Mouse (Mus musculus) heart, adult 9 months (tissue): Measurements from ENCODE around the gene Dennd2a.

ENCODE experiments used
- DNase-seq, 2 experiments: peaks; one replicate each; pipeline ENCODE4 v3.0.0; 2022; ENCODE audit warnings: low spot score in 2 of 2

Dennd2a gene

DNA sequence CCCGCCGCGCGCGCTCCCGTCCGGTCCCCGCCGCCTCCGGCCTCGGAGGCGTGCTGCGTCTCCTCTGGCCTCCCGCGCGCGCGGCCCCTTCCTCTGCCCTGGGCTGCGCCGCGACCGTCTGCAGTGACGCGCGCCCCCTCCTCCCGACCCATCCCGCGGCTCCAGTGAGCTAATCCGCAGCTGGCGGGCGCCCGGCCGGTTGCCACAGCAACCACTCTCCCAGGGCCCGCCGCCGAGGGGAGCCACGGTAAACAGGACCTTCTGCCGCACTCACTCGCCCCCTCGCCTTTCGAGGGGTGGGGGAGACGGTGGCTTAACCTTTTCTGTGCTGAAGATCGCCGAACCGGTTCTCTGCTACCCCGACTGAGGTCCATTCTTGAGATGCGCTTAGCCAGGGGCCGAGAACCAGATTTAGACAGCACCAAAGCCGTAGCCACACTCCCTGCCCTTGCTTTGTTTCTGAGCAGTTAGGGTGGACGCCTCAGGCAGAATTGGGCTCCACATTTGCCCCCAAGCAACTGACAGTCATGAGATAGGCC is at the start of gene Dennd2a:
Gene Dennd2a, minus strand, starts transcription at position 145 of the 539 bp plus-strand sequence.
- DNase-seq, result peak; percentile 78 to 83

DNA sequence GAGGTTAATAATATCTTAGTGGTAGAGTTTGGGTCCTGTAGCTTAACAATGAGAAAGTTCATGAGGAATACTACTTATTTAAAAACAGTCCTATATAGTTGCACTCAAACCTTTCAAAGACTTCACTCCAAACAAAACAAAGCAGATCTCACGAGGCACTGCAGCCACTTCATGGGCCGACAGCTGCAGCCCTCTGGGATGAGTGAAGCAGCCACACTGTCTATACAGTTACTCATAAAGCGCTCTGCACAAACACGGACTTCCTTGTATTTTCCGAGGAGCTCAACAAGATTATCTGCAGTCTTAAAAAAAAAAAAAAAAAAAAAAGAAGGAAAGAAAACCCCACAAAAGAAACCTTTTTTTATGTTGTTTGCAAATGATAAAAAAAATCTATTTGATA is 49.7 kb upstream of the Dennd2a start:
- no peak for DNase-seq

DNA sequence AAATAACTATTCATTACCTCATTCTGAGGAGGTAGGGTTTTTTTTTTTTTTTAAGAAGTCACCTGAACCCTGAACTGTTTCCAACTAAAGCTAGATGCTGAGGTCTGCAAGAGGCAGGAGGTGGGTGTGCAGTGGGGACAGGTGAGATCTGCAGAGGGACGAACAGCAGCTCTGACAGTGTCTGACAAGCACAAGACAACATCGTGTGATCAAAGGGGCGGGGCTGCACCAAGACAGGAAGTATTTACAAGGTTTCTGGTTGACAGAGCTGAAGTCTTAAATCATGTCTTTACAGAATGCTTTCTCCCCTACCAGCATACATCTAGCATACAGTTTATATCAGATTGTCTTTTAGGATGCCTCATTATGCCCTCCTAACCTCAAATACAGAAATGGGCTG is 49.2 kb upstream of the Dennd2a start:
- no peak for DNase-seq

DNA sequence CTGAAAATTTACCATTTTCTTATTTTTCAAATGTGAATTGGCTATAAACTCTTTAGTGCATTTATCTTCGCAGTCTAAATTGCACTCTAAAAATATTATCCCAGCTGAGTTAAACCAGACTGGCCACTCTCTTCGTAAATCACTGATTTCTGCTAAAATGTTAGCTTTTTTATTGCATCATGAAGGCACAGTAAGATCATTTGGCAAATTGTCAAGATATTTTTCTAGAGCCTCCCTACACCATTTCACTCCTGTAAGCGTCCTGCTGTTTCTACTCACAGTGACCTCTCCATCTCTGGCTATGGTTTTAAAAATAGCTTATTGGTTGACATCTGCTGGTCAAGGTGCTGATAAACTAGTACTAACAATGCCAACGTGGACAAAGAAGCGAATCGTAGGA is 48.4 kb upstream of the Dennd2a start:
- no peak for DNase-seq

DNA sequence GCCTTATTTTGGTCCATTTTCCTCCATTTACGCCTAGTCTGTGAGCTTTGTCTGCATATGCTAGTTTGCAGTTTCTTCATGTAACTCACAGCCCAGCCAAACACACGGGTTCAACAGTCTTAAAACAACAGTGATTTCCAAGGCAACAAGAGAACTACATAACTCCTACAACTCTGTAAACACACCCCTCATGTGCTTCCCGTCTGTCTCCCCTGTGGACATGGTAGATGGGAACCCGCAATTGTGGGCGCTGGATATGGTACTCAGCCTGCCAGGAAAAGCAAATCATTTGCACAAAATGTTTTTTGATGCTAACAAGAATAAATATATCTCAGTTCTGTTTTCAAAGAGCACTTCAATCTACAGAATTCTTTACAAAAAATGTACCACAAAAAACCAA is 46.9 kb upstream of the Dennd2a start:
- DNase-seq, result no peak

DNA sequence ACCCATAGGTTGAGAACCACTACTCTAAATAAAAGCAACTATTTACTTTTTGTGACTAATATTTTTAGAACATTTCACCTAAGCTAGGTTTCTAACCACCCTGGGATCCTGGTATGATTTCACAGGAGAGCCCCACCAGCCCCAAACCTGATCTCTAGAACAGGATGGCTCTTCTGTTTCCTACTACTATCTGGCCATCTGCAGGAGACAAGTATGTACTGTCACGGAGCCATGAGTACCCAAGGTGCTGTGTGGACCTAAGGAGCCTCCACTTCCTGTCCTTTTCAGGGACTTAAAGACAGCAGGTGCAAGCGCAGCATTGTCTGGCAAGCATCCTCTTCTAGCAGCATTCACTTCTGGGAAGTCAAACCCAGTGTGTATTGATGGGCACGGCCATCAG is 44.2 kb upstream of the Dennd2a start:
- DNase-seq, result no peak

DNA sequence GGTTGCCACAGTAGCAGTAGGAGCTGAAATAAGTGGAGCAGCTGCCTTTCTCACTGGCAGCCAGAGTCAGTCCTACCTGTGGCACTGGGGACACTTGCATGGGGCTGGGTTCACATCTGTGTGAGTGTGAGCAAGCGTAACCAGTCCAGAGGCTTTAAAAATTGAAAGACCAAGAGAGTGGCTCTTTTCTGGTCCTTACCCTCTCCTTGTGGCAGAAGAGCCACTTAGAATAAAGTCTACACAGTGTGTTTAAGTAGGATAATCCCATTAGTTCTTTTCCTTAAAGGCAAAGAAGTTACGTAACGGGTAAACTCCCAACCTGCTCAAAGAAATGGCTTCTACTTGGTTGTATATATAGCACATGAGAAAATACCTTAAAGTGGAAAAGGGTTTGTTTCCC is 43.2 kb upstream of the Dennd2a start:
- DNase-seq, result no peak

DNA sequence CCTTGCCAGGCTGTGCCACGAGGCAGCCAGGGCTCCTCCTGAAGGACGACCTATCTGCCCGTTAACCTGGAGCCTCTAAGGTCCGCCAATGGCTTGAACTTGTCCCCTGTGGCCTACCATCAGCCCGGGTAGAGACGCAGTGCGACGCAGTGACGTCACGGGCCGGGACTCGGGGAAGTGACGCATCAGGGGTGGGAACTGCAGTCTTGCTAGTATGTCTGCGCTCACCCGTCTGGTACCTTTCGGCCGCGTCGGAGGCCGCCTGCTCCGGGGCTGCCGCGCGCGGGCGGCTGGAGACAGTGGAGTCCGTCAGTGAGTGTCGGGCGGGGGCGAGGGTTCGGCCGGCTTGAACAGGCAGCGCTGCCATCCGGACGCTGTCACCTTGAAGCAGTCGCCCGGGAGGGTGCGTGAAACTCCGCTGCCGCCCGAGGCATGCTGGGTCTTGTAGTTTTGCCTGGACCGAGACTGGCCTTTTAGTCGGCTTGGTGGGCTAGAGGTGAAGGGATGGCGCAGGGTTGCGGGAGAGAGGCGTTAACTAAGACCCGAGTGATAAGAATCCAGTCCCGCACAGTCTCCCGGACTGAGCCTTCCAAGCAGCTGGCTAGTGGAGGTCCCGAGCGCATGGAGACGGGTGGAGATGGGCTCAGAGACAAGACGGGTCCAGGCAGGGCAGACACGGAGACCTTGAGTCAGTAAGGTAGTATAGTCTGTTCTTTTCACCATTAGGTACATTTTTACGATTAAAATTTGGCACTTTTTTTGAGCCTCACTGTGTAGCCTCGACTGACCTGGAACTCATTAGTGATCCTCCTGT is 34.9 kb upstream of the Dennd2a start, which contains the start of gene Ndufb2:
Gene Ndufb2, plus strand, starts transcription at position 174 of the 814 bp plus-strand sequence.
- peak; percentile 94 to 95 for DNase-seq

DNA sequence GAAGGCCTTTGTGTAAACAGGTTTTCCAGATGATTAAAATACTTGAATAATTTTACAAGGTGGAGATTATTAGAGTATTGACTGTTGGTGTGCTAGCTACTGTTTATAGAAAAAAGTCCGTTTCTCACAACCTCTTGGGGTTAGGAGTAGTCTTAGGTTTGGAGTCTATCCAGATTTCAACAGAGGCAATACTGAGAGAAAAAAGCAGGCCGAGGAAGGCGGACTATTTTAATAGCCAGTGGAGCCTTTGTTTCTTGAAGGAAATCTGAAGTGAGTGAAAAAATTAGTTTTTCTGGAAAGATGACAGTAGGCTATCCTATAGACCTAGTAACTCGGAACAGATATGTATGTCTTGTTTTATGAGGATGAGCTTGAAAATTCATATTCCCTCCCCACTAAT is 33.8 kb upstream of the Dennd2a start:
- no peak for DNase-seq

DNA sequence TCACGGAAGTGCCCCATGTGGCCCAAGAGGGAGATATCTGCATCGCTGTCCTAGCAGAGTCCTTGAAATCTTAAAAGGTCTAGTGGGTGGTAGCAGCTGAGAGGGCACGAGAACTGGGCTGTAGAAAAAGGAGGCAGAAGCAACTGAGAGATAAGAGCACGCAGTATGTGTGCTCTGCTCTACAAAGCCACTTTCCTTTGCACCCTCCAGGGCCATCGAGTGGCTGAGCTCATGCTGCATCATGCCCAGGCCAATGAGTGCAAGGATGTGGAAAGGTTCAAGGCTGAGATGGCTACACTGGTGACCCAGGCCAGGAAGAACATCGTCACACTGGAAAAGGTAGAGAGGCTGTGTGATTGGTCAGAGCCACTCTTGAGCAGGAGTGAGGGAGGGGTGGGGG is 27.9 kb upstream of the Dennd2a start, which contains the start of gene Gm42420:
Gene Gm42420, plus strand, starts transcription at position 237 of the 400 bp plus-strand sequence.
- DNase-seq, result no peak

DNA sequence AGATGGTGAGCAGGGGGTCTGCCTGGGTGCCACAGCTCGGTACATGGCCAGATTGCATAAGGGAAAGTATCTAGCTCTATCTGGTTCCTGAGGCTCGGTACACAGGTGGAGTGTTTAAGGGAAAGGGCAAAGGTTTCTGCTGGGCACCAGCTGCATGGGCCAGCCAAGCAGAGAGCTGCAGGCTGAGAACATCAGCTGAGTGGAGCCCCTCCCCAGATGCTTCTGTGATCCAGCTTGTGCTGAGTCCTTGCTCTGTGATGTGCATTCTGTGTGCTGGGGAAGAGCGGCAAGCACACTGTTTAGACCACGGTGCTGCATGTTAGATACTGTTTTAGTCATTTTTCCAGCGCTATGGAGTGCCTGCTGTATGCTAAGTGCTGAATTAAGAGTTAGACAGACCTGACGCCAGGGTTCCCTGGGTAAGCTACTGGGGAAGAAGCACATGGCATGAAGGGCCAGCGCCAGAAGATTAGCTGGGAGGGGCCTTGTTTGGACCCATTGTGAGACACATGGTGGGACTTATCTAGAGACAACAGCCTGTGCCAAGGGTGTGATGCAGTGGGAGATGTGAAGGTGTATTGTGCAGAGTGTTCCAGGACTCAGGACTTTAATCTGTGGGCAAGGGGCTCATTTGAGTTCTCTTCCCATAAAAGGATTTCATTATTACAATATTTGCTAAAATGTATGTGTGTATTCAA is 23.6 kb upstream of the Dennd2a start:
- DNase-seq, result no peak

DNA sequence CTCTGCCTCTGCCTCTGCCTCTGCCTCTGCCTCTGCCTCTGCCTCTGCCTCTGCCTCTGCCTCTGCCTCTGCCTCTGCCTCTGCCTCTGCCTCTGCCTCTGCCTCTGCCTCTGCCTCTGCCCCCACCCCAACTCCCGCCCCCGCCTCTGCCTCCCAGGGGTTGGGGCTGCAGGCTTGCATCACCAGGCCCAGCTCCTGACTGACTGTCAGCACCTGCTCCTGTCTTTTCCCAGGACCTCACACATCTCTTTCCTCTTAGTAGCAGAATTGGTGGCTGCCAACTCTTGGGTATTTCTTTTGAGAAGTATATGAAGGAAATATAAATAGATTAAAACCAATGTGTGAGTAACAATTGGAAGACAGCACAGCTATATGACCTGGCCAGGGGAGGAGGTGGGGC is 22.9 kb upstream of the Dennd2a start:
- no peak for DNase-seq

DNA sequence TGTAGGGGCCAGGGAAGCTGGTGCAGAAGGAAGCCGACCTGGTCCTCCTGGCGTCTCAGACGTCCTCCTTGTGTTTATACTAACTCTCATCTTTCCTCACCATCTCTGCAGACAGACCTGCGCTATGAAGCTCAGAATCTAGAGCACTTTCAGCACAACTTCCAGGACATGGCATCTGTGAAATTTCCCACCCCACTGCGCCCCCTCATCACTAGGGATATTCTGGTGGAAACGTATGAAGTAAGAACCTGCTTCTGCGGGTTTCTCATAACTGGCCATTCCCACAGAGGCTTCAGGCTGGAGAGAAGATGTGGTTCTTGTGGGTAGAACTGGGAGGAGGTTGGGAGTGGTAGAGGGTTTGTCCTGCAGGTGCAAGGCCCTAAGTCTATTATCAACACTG is 21.9 kb upstream of the Dennd2a start:
- no peak for DNase-seq

DNA sequence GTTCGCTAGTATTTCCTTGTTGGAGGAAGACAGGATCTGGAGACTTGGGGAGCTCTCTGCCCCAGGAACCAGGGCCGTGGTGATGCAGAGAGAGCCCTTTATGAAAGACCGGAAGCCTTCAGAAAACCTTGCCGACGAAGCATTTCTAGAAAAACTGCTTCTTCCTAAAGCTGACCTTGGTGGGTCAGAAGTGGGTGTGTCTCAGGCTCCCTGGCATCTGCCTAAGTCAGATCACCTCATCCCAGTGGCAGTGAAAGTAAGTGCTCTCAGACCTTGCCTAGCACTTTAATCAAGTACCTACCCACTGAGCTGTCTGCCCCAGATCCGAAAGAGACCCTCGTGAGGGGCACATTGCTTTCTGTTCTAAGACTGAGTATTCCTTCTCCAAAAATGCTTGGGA is 17.3 kb upstream of the Dennd2a start:
- no peak for DNase-seq

DNA sequence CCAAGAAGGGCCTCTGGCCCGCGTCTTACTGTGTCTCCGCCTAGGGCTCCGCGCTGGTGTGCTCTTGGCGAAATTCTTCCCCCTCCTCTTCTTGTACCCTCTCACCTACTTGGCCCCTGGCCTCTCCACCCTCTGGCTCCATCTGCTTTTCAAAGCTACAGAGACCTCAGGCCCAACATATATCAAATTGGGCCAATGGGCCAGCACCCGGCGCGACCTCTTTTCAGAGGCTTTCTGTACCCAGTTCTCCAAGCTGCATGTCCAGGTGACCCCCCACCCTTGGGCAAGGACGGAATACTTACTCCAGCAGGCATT is 16.8 kb upstream of the Dennd2a start:
- peak in 1 of 2 experiments; percentile 42 for DNase-seq

DNA sequence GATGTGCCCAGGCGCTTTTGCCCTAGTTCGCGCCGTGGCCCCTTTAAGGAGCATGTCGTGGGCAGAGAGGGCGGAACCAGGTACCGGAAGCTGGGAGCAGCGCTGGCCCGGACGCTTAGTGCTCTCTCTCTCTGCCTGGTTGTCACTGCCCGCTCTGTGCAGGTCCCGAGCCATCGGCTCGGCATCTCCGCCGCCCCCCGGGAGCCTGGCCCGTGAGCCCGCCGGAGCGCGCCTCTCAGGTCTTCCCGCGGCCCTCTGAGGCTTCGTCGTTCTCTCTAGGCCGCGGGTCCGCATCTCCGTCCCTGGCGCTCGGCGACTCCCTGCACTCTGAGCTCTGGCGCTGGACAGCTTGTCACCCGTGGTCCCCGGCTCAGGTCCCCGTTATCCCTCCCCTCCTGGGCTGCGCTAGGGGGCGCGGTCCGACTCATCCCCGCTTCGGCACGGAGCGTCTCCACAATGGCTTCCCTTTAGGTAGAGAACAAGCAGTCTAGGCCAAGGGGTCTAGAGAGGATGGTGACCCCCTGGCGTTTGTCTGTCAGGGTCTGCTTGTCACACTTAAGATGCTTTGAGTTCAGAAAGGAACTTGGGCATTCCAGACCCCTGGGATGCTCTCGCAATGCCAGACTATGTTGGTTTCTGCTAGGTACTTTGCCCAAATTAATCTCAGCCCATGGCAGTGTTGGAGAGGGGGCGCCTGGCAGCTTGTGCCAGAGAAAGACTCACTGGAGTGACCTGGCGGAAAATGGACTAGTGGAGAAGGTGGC is 16.3 kb upstream of the Dennd2a start, which contains the start of gene Adck2:
Gene Adck2, plus strand, starts transcription at position 83 of the 764 bp plus-strand sequence.
- DNase-seq, result peak; percentile 68 to 74

DNA sequence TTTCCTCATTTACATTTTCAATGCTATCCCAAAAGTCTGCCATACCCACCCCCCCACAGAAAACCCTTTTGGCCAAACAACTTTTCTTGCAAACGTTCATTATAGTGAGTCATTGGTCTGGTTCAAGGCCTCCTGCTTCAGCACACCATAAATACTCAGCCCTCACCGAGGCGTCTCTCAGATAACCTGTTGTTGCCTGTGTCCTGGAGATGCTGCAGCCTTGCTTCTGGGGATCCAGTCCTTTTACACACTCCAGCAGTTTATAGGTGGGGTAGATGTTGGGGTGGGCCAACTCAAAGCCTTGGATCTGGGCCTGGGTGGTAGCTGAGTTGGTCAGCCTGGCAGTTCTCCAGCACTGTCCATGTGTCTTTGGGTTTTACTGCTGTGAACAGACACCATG is 12.8 kb upstream of the Dennd2a start:
- DNase-seq, result no peak

DNA sequence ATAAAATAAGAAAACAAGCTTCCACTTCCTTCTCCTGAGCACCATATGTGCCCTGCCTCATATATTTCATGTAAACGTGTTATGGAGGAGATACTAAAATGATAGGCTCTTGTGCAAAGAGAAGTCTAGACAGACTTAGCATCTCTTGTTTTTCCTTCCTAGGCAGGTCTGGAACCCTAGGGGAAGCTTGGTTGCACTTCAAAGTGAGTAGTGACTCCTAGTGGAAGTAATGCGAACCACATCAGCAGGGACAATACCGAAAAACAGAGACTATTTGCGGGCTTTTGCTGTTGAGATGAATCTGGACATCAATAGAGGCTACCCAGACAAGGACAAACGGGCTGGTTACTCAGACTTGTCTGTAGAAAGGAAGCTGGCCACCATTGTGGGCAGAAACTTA is 9.9 kb upstream of the Dennd2a start:
- no peak for DNase-seq

DNA sequence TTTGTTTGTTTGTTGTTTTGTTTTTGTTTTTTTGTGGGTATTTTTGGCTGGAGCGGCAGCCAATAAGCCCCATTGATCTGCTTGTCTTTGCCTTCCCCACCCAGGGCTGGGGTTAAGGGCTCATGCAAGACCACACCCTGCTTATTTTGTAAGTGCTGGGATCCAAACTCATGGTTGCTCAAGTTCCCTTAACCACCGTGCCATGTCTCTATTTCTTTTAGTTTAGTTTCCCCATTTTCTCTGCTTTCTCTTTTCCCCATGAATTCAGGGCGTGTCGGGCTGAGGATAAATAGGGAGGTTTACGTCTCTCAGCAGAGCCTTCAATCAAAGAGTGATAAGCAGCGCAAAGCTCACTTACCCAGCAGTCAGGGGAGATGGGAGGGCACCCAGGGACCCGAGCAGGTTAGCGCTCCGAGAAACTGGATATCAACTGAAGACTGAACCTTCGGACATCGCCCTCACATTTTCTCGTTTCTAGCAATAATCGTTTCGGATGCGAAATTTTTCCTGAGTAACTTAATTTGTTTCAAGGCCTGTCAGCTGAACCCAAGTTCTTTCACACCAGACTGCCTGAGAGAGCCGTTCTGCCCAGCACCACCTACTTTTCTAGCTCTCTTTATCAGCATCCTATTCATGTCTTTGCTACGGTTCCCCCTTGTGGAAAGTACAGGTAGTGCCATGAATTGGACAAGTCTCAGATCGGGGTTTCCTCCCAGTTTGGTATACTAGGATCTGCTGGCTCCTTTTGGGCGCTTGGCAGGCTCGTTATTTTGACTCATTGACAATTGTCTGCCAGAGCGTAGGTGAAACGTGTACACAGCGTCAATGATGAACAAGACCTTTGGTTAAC is 4.7 kb upstream of the Dennd2a start:
- DNase-seq, result peak; percentile 72 to 89

DNA sequence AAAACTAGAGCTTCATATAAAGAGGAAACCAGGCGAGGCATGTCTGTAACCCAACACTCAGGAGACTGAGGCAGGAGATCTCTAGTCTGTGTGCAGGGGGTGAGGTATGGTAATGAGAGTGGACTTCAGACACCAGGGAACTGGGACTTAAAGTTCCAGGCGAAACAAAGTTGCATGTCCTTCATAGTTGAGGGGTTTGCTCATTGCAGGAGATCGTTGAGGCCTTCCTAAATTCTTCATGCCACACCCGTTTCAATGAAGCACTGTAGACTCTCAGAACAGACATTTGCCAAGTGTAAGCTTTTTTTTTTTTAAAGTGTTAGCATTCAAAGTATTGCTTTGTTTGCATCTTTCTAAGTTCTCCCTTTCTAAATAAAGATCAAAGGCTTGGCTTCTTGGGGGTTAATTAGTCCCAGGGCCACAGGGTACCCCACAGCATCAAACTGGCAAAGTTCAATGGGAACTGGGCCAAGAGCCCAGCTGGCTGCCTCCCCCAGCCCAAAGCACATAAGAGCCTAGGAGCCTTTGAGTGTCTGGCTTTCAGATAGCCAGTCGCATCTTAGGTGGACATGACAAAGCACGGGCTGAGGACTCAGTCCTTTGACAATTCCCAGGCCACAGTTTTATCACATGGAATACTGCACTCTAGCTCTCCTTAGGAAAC is 1.7 kb upstream of the Dennd2a start:
- no peak for DNase-seq
